Mouse (Mus musculus) small intestine, adult 2 months (tissue): ENCODE data around the gene Zfp286. TPM values are rescaled to one million over a fixed set of nuclear protein-coding genes. Genes with fewer than 3 reads are reported as not detected.

Experiments
- H3K27ac ChIP-seq: fragments of 200-500 bp; 2 replicates; pipeline ENCODE4 v1.5.1; 2012; ENCODE audit warnings: low read depth, low read length, control low read depth, inconsistent platforms; ENCODE audit not compliant: insufficient read depth
- H3K27me3 ChIP-seq: fragments of 200-500 bp; 2 replicates; pipeline ENCODE4 v1.6.1; 2012; ENCODE audit warnings: mild to moderate bottlenecking, moderate library complexity, low read length, inconsistent platforms; ENCODE audit not compliant: control insufficient read depth, insufficient read depth
- H3K36me3 ChIP-seq: fragments of 200-500 bp; 2 replicates; pipeline ENCODE4 v1.6.1; 2012; ENCODE audit warnings: mild to moderate bottlenecking, low read length, control low read depth, inconsistent platforms; ENCODE audit not compliant: control insufficient read depth, insufficient read depth
- H3K4me1 ChIP-seq: fragments of 200-500 bp; 2 replicates; pipeline ENCODE4 v1.6.1; 2012; ENCODE audit warnings: low read length, inconsistent platforms, mixed read lengths; ENCODE audit not compliant: control insufficient read depth, insufficient read depth, insufficient read length
- H3K4me3 ChIP-seq: fragments of 200-500 bp; 2 replicates; pipeline ENCODE4 v1.5.1; 2012; ENCODE audit warnings: low read depth, mild to moderate bottlenecking, control low read depth, inconsistent platforms, low read length, moderate library complexity
- CTCF ChIP-seq: fragments of 200-500 bp; IDR thresholded peaks from 2 replicates; pipeline ENCODE4 v1.5.1; 2012; ENCODE audit warnings: low read depth, mild to moderate bottlenecking, control low read depth, inconsistent platforms, low read length, moderate library complexity, mixed read lengths; ENCODE audit not compliant: insufficient replicate concordance, insufficient read length; ENCODE audit errors: extremely low read depth
- POLR2A ChIP-seq: fragments of 200-500 bp; IDR thresholded peaks from 2 replicates; pipeline ENCODE4 v1.6.1; 2012; ENCODE audit warnings: low read depth, mild to moderate bottlenecking, control low read depth, inconsistent platforms, low read length, moderate library complexity
- WGBS: fragments of 180-500 bp; shearing (Covaris S2); methylation state at CpG from one replicate; pipeline ENCODE4 v1.1.7; 2018; 5-methylcytosine and 5-hydroxymethylcytosine counted together
- polyA plus RNA-seq: library from polyadenylated mRNA; depleted of rRNA; stranded (reverse); fragments of >200 nt; gene quantifications from 2 replicates; pipeline ENCODE4 v1.2.3, GENCODE M21; 2012

Gene Zfp286
- polyA plus RNA-seq, 1 experiment: 0.14 TPM

GRCm38 (mm10) chr11:62741186-62741585 is 48.1 kb downstream of the Zfp286 start:
- Histone ChIP-seq H3K4me3 (no peak overlapping the region), H3K27ac (no peak overlapping the region), H3K27me3 (no peaks in the 10 kb centered on the region), H3K4me1 (peaks cover 3% of the 10 kb centered on the region; the same call in 1 of the 2 replicates), H3K36me3 (no peaks in the 10 kb centered on the region)
- TF ChIP-seq POLR2A (no peak), CTCF (no peak)
- 87% methylated on average over 2 of the region's 2 CpGs for WGBS

GRCm38 (mm10) chr11:62732665-62733064 is 56.6 kb downstream of the Zfp286 start:
- H3K27me3 ChIP-seq: no peaks in the 10 kb centered on the region
- no peak for TF ChIP-seq POLR2A
- TF ChIP-seq CTCF: no peak
- no peaks in the 10 kb centered on the region for H3K36me3 ChIP-seq
- H3K4me3 ChIP-seq: no peak overlapping the region
- H3K27ac ChIP-seq: no peak overlapping the region
- 72% methylated on average over 3 of the region's 3 CpGs for WGBS
- peaks cover 2% of the 10 kb centered on the region; the same call in 1 of the 2 replicates for H3K4me1 ChIP-seq

DNA sequence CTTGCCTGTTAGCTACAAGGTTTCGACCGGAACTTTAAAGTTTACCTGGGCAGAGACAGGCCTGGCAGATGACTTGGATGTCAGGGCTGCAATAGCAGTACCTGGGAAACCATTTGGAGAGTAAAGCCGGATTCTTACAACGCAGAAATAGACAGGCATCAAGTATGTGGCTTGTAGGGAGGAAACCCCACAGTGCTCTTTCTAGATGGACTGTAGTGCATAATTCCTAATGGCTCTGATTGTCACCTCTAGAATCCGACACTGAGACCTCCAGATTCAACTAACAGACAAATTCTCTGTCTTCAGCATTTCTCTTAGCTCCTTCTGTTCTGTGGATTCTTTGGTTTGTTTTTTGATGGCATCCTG is 57.3 kb downstream of the Zfp286 start:
- H3K36me3 ChIP-seq: no peaks in the 10 kb centered on the region
- no peak overlapping the region for H3K27ac ChIP-seq
- peak overlapping the region; percentile 81 for H3K4me3 ChIP-seq
- 15% methylated on average over 5 of the region's 5 CpGs for WGBS
- H3K4me1 ChIP-seq: peaks cover 2% of the 10 kb centered on the region; the same call in 1 of the 2 replicates
- no peak for TF ChIP-seq CTCF
- TF ChIP-seq POLR2A: no peak
- no peaks in the 10 kb centered on the region for H3K27me3 ChIP-seq

- Histone ChIP-seq H3K27ac (peak within 1 kb of the TSS; percentile 27; the same call in 1 of the 2 replicates), H3K27me3 (no peaks in the 10 kb centered on the region), H3K4me3 (peak within 1 kb of the TSS; percentile 81), H3K4me1 (peaks cover 2% of the 10 kb centered on the region; the same call in 1 of the 2 replicates), H3K36me3 (no peaks in the 10 kb centered on the region)
- TF ChIP-seq CTCF (no peak), POLR2A (peak; percentile 40; the same call in 1 of the 2 replicates)
- 1% methylated on average over 48 of the region's 48 CpGs for WGBS
Measured at GRCm38 (mm10) chr11:62731311-62732021, 57.8 kb downstream of the Zfp286 start, which contains the start of gene Zfp287. TSS of gene Zfp287 (minus strand) at chr11:62731905.

GRCm38 (mm10) chr11:62728276-62728675 is 61.0 kb downstream of the Zfp286 start:
- H3K27me3 ChIP-seq: no peaks in the 10 kb centered on the region
- peaks cover 3% of the 10 kb centered on the region; the same call in 1 of the 2 replicates for H3K36me3 ChIP-seq
- no peak overlapping the region for H3K4me3 ChIP-seq
- WGBS: 95% methylated on average over 8 of the region's 8 CpGs
- TF ChIP-seq POLR2A (no peak), CTCF (no peak)
- no peak overlapping the region for H3K27ac ChIP-seq
- peaks cover 2% of the 10 kb centered on the region; the same call in 1 of the 2 replicates for H3K4me1 ChIP-seq

GRCm38 (mm10) chr11:62710657-62711056 is 78.6 kb downstream of the Zfp286 start:
- Histone ChIP-seq H3K27me3 (no peaks in the 10 kb centered on the region), H3K36me3 (no peaks in the 10 kb centered on the region), H3K27ac (no peak overlapping the region), H3K4me3 (no peak overlapping the region), H3K4me1 (no peaks in the 10 kb centered on the region)
- WGBS: 73% methylated on average over 5 of the region's 5 CpGs
- TF ChIP-seq POLR2A (no peak), CTCF (no peak)

DNA sequence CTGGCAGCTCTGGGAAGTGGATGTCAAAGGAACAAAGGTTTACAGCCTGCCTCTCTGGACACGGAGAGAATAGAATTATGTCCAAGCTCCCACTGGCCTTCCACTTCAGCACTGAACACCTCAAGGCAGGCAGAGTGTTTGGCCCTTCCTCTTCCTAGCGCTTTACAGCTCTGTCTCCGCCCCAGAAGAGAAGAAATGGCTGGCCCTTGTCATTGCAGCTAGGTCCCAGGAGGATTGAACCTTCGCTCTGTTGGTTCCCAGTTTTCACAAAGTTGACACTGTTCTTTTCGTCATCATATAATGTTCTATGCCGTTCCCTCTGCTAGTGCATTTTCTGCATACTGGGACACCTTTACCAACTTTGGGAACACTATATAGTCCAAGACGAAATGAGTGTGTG is 81.0 kb downstream of the Zfp286 start:
- TF ChIP-seq POLR2A (no peak), CTCF (no peak)
- Histone ChIP-seq H3K4me1 (no peaks in the 10 kb centered on the region), H3K27ac (no peak overlapping the region), H3K27me3 (no peaks in the 10 kb centered on the region; the same call in 1 of the 2 replicates), H3K36me3 (no peaks in the 10 kb centered on the region), H3K4me3 (no peak overlapping the region)
- 80% methylated on average over 7 of the region's 7 CpGs for WGBS
